ENCODE assay signal across 28 mouse cellular contexts in genomic region chr5:111820963-111821362, GRCm38 (mm10).
DNase-seq lines count a peak whose midpoint lies in the region; ATAC-seq lines count a peak whose summit lies in the region.
"Had no signal": no experiment of that assay in that cellular context is flagged by ENCODE, and none has a peak within 500 bp of the region (broad histone marks: within the 10 kb centered on the region; RNA-seq: fewer than 3 reads in every experiment).

No protein-coding gene starts in this region.

- peak; percentile 47 for DNase-seq in layer of hippocampus, adult 9-11 months
- DNase-seq in layer of hippocampus, postnatal 10 days (ENCODE audit: low spot score in 2 of 2): no peak
- peak; percentile 55 for DNase-seq in brain, adult 2 months (ENCODE audit: low read depth, low spot score)
- DNase-seq in left cerebral cortex, postnatal 4 days: peak; percentile 16
- DNase-seq in right cerebral cortex, postnatal 36 days (ENCODE audit: low spot score in 2 of 2): peak; percentile 28 to 54
- DNase-seq: adrenal gland, adult 2 months; cerebellum, adult 2 months; cerebellum, postnatal 14 days; forebrain, postnatal 0 days; gastrocnemius, adult 2 months; gastrocnemius, postnatal 36 days; heart, adult 18-20 months; heart, postnatal 36 days; kidney, adult 2 months; kidney, postnatal 36 days; layer of hippocampus, postnatal 36 days; liver, embryonic 13.5 days; lung, adult 18-20 months; lung, postnatal 10 days; midbrain, embryonic 14.5 days; thymus, adult 18-20 months; thymus, postnatal 4 days had no signal

- no peak for ATAC-seq in cerebellum, adult (ENCODE audit: insufficient number of reproducible peaks, low FRiP score, low TSS enrichment)
- no peak for ATAC-seq in monocyte, adult 5-6 weeks (replicated peaks; ENCODE audit: insufficient number of reproducible peaks, low FRiP score, low TSS enrichment, poor library complexity, severe bottlenecking)
- ATAC-seq: activated CD4-positive, CD25-positive, alpha-beta regulatory T cell, adult 4 months; CD4-positive, CD25-positive, alpha-beta regulatory T cell, adult 4 months; forebrain, postnatal 0 days; hindbrain, postnatal 0 days; intestine, embryonic 15.5 days had no signal

- intact Hi-C loops in left cerebral cortex, postnatal 4 days (cut with DNase I): no loop called here

Comparison
In these comparisons a context has a peak if more than half of its experiments do, and no peak if none do; other contexts are left out.
1. DNase-seq: peak in layer of hippocampus, adult 9-11 months (single experiment), brain, adult 2 months (single experiment), left cerebral cortex, postnatal 4 days (single experiment) and right cerebral cortex, postnatal 36 days (2 of 2); none in layer of hippocampus, postnatal 10 days (0 of 2).